Mouse (Mus musculus): ENCODE data around the gene Gm13278.
"Not testable (repeated sequence)": the region's sequence is repeated elsewhere in the genome, so short reads cannot be mapped to it uniquely, and the experiment has no call there.

Gene Gm13278

GRCm38 (mm10) chr4:88791250-88791649 lies at the start of gene Gm13278:
Gm13278 (plus strand) TSS chr4:88791550.
- TF ChIP-seq GATA4 (IDR thresholded peaks at IDR 0.05; ENCODE audit: insufficient replicate concordance, low read length), result not testable (repeated sequence)

DNA sequence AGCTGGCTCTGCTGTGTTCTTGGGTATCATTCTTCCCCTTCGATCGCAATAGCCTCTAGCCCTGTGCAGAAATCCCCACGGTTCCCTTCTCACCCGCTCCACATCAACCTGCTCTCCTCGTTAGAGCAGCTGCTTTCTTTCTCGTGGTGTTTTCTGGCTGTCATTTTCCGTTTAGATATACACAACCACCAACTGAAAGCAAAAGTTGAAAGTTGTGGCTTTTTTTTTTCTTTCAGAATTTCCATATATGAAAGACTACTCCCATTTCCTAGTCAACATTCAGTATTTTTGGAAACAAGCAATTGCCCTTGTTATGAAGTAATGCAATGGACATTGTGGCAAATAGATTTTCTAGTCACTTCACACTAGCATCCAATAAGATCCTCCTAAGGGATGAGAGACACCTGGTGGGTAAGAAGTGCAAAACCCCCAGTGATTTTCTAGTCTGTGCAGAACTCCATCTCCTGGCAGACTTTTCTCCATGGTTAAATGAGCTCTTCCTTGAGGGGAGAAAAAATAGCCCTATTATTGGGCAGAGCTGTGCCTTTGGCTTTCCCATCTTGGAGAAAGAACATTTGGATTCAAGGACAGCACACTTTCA lies 48.5 kb upstream of the Gm13278 start:
- TF ChIP-seq GATA4 (IDR thresholded peaks at IDR 0.05; ENCODE audit: insufficient replicate concordance, low read length), result no peak

DNA sequence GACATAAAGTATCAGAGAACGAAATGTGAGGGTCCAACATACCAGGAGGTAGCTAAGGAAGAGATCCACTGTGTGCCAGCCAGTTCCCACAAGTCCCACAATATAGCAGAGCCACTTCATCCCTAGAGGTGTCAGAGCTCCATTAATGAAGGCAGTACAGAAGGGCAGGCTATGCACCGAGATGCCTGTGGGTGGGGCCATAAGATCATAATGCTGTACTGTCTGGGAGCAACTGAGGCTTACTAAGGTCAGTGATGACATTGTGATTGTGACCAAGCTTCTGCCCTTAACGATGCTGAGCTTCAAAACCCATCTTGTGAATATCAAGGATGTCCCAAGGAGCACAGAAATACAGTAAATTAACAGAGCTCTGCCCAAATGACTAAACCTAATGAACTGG lies 47.1 kb upstream of the Gm13278 start:
- no peak for TF ChIP-seq GATA4 (IDR thresholded peaks at IDR 0.05; ENCODE audit: insufficient replicate concordance, low read length)

GRCm38 (mm10) chr4:88749926-88750325 lies 41.4 kb upstream of the Gm13278 start:
- no peak for TF ChIP-seq GATA4 (IDR thresholded peaks at IDR 0.05; ENCODE audit: insufficient replicate concordance, low read length)

- TF ChIP-seq GATA4 (IDR thresholded peaks at IDR 0.05; ENCODE audit: insufficient replicate concordance, low read length), result not testable (repeated sequence)
Observed at GRCm38 (mm10) chr4:88754818-88755340, 36.5 kb upstream of the Gm13278 start, which contains the start of gene Gm13271. Gm13271 (plus strand) TSS chr4:88754868.

DNA sequence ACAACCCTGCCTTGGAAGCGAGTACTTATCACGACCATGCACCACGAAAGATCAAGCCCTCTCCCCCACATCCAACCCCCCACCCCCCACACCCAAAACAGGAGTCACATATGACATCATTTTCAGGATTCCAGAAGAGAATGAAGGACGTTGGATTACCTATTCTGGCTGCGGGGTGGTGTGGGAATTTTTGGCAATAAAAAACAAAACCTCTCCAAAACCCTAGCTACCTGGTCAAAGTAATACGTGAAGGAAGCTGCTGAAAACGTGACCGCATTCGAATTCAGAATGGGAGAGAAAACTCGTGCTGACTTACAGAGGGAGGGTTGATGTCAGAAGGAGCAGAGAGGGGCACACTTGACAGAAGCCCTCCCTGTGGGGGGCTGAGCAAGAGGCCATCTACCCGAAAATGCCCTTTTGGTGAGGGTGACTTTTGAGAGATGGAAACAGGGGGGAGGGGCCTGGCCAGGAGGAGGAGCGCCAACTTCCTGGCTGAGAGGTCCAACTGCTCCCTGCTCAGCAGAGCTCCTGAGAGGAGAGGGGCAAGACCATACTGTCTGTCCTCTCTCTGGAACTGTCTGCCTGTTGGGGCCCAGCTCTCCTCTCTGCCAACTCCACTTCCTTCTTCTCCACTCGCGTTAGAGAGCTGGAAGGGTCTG lies 31.6 kb upstream of the Gm13278 start, which contains the start of gene Gm13283:
Gm13283 (plus strand) TSS at position 510 of the 659 bp plus-strand sequence.
- TF ChIP-seq GATA4 (IDR thresholded peaks at IDR 0.05; ENCODE audit: insufficient replicate concordance, low read length), result not testable (repeated sequence)

DNA sequence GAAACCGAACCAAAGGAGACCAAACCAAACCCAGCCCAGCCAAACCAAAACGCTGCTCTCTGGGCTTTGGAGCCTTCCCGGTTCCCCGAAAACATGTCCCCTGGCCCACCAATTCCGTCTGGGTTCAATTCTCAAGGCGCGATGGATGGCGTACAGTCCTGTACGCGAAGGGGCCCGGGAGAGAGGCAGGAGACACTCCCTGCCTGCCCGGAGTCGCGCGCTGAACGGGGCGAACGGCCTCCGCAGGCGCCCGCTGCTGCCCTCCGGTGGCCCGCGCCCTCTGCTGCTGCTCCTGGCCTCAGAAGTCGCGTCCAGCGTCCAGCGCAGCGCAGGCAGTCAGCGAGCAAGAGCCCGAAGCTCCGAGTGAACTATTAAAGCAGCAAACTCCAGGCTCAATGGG lies 17.8 kb upstream of the Gm13278 start, which contains the start of gene Gm13290:
Gm13290 (plus strand) TSS at position 301 of the 400 bp plus-strand sequence.
- not testable (repeated sequence) for TF ChIP-seq GATA4 (IDR thresholded peaks at IDR 0.05; ENCODE audit: insufficient replicate concordance, low read length)

DNA sequence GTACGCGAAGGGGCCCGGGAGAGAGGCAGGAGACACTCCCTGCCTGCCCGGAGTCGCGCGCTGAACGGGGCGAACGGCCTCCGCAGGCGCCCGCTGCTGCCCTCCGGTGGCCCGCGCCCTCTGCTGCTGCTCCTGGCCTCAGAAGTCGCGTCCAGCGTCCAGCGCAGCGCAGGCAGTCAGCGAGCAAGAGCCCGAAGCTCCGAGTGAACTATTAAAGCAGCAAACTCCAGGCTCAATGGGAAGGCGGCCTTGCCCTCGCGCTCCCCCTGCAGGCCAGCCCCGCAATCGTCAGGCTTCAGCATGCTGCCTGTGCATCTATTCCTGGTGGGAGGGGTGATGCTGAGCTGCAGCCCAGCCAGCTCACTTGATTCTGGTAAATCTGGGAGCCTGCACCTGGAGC lies 14.7 kb upstream of the Gm13278 start, which contains the start of gene Gm13289:
Gm13289 (plus strand) TSS at position 301 of the 400 bp plus-strand sequence.
- TF ChIP-seq GATA4 (IDR thresholded peaks at IDR 0.05; ENCODE audit: insufficient replicate concordance, low read length), result not testable (repeated sequence)

- TF ChIP-seq GATA4 (IDR thresholded peaks at IDR 0.05; ENCODE audit: insufficient replicate concordance, low read length), result not testable (repeated sequence)
Observed at GRCm38 (mm10) chr4:88779550-88779949, 11.8 kb upstream of the Gm13278 start, which contains the start of gene Gm13272. Gm13272 (plus strand) TSS chr4:88779850.

DNA sequence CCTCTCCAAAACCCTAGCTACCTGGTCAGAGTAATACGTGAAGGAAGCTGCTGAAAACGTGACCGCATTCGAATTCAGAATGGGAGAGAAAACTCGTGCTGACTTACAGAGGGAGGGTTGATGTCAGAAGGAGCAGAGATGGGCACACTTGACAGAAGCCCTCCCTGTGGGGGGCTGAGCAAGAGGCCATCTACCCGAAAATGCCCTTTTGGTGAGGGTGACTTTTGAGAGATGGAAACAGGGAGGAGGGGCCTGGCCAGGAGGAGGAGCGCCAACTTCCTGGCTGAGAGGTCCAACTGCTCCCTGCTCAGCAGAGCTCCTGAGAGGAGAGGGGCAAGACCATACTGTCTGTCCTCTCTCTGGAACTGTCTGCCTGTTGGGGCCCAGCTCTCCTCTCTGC lies 9.5 kb upstream of the Gm13278 start, which contains the start of gene Ifnz:
Ifnz (plus strand) TSS at position 301 of the 400 bp plus-strand sequence.
- not testable (repeated sequence) for TF ChIP-seq GATA4 (IDR thresholded peaks at IDR 0.05; ENCODE audit: insufficient replicate concordance, low read length)

GRCm38 (mm10) chr4:88785409-88785808 lies 5.9 kb upstream of the Gm13278 start, which contains the start of gene Gm13276:
Gm13276 (plus strand) TSS chr4:88785709.
- TF ChIP-seq GATA4 (IDR thresholded peaks at IDR 0.05; ENCODE audit: insufficient replicate concordance, low read length), result not testable (repeated sequence)

DNA sequence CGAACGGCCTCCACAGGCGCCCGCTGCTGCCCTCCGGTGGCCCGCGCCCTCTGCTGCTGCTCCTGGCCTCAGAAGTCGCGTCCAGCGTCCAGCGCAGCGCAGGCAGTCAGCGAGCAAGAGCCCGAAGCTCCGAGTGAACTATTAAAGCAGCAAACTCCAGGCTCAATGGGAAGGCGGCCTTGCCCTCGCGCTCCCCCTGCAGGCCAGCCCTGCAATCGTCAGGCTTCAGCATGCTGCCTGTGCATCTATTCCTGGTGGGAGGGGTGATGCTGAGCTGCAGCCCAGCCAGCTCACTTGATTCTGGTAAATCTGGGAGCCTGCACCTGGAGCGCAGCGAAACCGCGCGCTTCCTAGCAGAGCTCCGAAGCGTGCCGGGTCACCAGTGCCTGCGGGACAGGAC lies 2.9 kb upstream of the Gm13278 start, which contains the start of gene Gm13277:
Gm13277 (plus strand) TSS at position 231 of the 400 bp plus-strand sequence.
- TF ChIP-seq GATA4 (IDR thresholded peaks at IDR 0.05; ENCODE audit: insufficient replicate concordance, low read length), result not testable (repeated sequence)

- TF ChIP-seq GATA4 (IDR thresholded peaks at IDR 0.05; ENCODE audit: insufficient replicate concordance, low read length), result not testable (repeated sequence)
Observed at GRCm38 (mm10) chr4:88793936-88794675, 2.8 kb downstream of the Gm13278 start, which contains the start of gene Gm13275. Gm13275 (plus strand) TSS chr4:88794487.

GRCm38 (mm10) chr4:88797097-88797496 lies 5.7 kb downstream of the Gm13278 start, which contains the start of gene Gm13279:
Gm13279 (plus strand) TSS chr4:88797397.
- not testable (repeated sequence) for TF ChIP-seq GATA4 (IDR thresholded peaks at IDR 0.05; ENCODE audit: insufficient replicate concordance, low read length)

- not testable (repeated sequence) for TF ChIP-seq GATA4 (IDR thresholded peaks at IDR 0.05; ENCODE audit: insufficient replicate concordance, low read length)
Observed at GRCm38 (mm10) chr4:88799365-88799764, 8.0 kb downstream of the Gm13278 start, which contains the start of gene Gm13285. Gm13285 (plus strand) TSS chr4:88799665.
